Mouse (Mus musculus) hindbrain, postnatal 0 days (tissue): Measurements from ENCODE around the gene Tbck. TPM values are rescaled to one million over a fixed set of nuclear protein-coding genes. Genes with fewer than 3 reads are reported as not detected.

ENCODE experiments used
- ATAC-seq: fragments of 200-750 bp; cut with Nextera tagmentation; 2 replicates; pipeline ENCODE4 v1.8.0; 2017; ENCODE audit warnings: mild to moderate bottlenecking, moderate TSS enrichment, moderate library complexity
- DNase-seq: peaks from one replicate; pipeline ENCODE4 v3.0.0-alpha.2; 2015; ENCODE audit warnings: low spot score
- H3K27ac ChIP-seq: fragments of 300-500 bp; sonication (generic); 2 replicates; pipeline ENCODE4 v1.5.1; 2014; ENCODE audit warnings: mild to moderate bottlenecking
- H3K27me3 ChIP-seq: fragments of 300-500 bp; sonication (generic); 2 replicates; pipeline ENCODE4 v1.6.1; 2014; ENCODE audit warnings: low read length, mixed read lengths; ENCODE audit not compliant: insufficient read depth
- H3K36me3 ChIP-seq: fragments of 300-500 bp; sonication (generic); 2 replicates; pipeline ENCODE4 v1.6.1; 2014; ENCODE audit warnings: low read length, mixed read lengths; ENCODE audit not compliant: insufficient read depth
- H3K4me1 ChIP-seq: fragments of 300-500 bp; sonication (generic); 2 replicates; pipeline ENCODE4 v1.6.1; 2014; ENCODE audit warnings: antibody characterized with exemption, low read length, mixed read lengths; ENCODE audit not compliant: insufficient read depth
- H3K4me2 ChIP-seq: fragments of 300-500 bp; sonication (generic); 2 replicates; pipeline ENCODE4 v1.6.1; 2014; ENCODE audit warnings: low read depth, mild to moderate bottlenecking, low read length, moderate library complexity, mixed read lengths
- H3K4me3 ChIP-seq: fragments of 300-500 bp; sonication (generic); 2 replicates; pipeline ENCODE4 v1.5.1; 2014; ENCODE audit warnings: low read length
- H3K9ac ChIP-seq: fragments of 300-500 bp; sonication (generic); replicated peaks from 2 replicates; pipeline ENCODE4 v1.6.1; 2014; ENCODE audit warnings: mild to moderate bottlenecking, low read length, moderate library complexity, mixed read lengths
- H3K9me3 ChIP-seq: fragments of 300-500 bp; sonication (generic); 2 replicates; pipeline ENCODE4 v1.6.1; 2016; ENCODE audit warnings: low read length, mixed read lengths
- CTCF ChIP-seq: IDR thresholded peaks from 2 replicates; pipeline ENCODE4 v1.5.1; 2016; ENCODE audit warnings: antibody characterized with exemption, control low read depth, low read depth
- WGBS: fragments of 180-500 bp; shearing (Covaris S2); extraction: QIAGEN DNeasy Blood & Tissue Kit; methylation state at CpG from one replicate; pipeline ENCODE4 v1.1.7; 2014; 5-methylcytosine and 5-hydroxymethylcytosine counted together
- polyA plus RNA-seq: library from polyadenylated mRNA; unstranded; fragments of >200 nt; fragmentation: Nextera tagmentation; extraction: Ambion mirVana; gene quantifications from 2 replicates; pipeline ENCODE4 v1.2.1, GENCODE M21; 2015
- total RNA-seq: library from RNA; depleted of rRNA; stranded (reverse); fragments of >200 nt; gene quantifications from 2 replicates; pipeline ENCODE4 v1.2.3, GENCODE M21; 2014; rRNA removed

Gene Tbck
- total and polyA plus RNA-seq, 2 experiments from 2014 or later = 32.1 to 38.6 TPM

DNA sequence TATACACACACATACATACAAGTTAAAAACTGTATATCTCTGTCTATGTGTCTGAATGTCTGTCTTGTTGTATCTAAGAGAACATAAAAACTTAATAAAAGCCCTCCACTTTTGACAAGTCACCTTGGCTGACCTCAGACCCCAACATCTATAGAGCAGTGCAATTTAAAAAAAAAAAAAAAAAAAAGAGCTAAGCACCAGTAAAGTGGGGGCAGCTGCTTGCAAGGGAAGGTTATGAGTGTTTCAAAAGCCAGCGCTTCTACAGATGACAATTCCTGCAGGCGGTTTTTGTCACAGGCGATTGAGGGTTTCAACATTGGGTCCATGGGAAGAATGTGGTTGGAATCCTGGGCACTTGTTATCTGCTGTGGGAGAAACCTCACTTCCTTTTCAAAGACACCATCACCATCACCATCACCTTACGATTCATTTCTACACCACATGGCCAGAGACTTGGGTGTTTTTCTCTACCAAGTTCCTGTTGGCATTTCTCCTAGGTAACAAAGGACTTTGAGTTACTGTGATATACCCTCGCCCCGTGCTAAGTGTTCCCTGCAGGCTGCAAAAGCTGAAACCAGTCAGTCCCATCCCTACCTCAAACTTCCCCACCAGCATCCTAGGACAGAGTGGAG, 202.6 kb downstream of the Tbck start:
- WGBS = 94% methylated on average over 6 of the region's 6 CpGs
- ATAC-seq = no peak

DNA sequence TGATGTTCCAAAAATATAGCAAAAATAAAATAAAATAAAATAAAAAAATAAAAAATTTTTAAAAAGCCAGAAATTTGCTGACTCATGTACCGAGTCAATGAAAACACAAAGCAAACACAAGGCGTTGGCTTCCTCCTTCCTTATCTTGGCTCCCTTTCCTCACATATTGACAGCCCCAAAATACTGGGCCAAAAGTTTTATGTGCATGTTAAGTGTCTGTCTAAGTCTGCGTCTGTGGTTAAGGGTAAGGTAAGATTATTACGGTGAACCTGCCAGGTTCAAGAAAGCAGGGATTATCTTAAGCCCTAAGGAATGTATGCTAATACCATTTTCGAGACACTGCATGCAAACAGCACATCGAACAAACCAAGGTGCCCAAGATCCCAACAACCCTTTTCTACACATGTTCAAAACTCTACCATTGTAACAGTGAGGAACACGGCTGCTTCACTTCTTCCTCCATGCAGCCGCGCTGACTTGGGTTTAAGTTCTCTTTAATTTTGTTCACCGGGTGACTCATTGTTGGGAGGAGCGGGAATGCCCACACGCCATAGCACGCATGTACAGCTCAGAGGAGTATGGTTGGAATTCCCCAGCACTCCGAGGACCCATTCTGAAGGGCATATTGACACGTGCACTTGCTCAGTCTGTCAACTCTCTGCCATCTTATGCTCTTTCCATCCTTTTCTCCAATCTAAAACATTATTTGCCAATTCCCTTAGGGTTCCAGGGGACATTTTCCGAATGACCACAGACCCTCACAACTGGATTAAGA, 203.3 kb downstream of the Tbck start:
- Histone ChIP-seq H3K27me3 (no peaks in the 10 kb centered on the region), H3K27ac (no peak overlapping the region), H3K4me3 (no peak overlapping the region), H3K4me2 (no peak overlapping the region), H3K9ac (no peak overlapping the region), H3K9me3 (no peaks in the 10 kb centered on the region), H3K36me3 (no peaks in the 10 kb centered on the region), H3K4me1 (no peaks in the 10 kb centered on the region)
- 93% methylated on average over 16 of the region's 16 CpGs for WGBS
- DNase-seq = no peak
- TF ChIP-seq CTCF = no peak
- ATAC-seq = no peak

More for the DNA sequence above, 202.6 kb downstream of the Tbck start:
- Histone ChIP-seq H3K36me3 (no peaks in the 10 kb centered on the region), H3K9ac (no peak overlapping the region), H3K4me2 (no peak overlapping the region), H3K27ac (no peak overlapping the region), H3K4me3 (no peak overlapping the region), H3K9me3 (no peaks in the 10 kb centered on the region), H3K4me1 (no peaks in the 10 kb centered on the region), H3K27me3 (no peaks in the 10 kb centered on the region)
- no peak for TF ChIP-seq CTCF
- DNase-seq = no peak

Other genes with a start within 250 kb of the Tbck start
- not detected in 2 replicates for gene Gimd1, start 54.3 kb upstream of the Tbck start, total RNA-seq
- gene Gimd1, start 54.3 kb upstream of the Tbck start, polyA plus RNA-seq = not detected in 2 replicates
- 25.8 and 29.4 TPM in 2 replicates for gene Aimp1, start 226 bp downstream of the Tbck start, total RNA-seq
- gene Aimp1, start 226 bp downstream of the Tbck start, polyA plus RNA-seq = 57.4 and 63.1 TPM in 2 replicates